Mouse (Mus musculus) layer of hippocampus, adult 11-12 months (tissue): ENCODE results near the gene Exosc6.
"Not testable (repeated sequence)": the region's sequence is repeated elsewhere in the genome, so short reads cannot be mapped to it uniquely, and the experiment has no call there.

ENCODE experiments used
- DNase-seq: peaks from one replicate; pipeline ENCODE4 v3.0.0; 2022; ENCODE audit warnings: low spot score

Gene Exosc6

GRCm38 (mm10) chr8:111061688-111062071 lies 5.5 kb downstream of the Exosc6 start:
- DNase-seq = no peak

- DNase-seq = peak; percentile 93
Observed at GRCm38 (mm10) chr8:111062072-111062757, 6.1 kb downstream of the Exosc6 start.

GRCm38 (mm10) chr8:111062893-111063292 lies 6.8 kb downstream of the Exosc6 start:
- DNase-seq = no peak

GRCm38 (mm10) chr8:111066308-111066707 lies 10.2 kb downstream of the Exosc6 start:
- no peak for DNase-seq

- DNase-seq = no peak
Observed at GRCm38 (mm10) chr8:111067439-111067838, 11.3 kb downstream of the Exosc6 start.

- not testable (repeated sequence) for DNase-seq
Observed at GRCm38 (mm10) chr8:111068660-111069059, 12.5 kb downstream of the Exosc6 start.

GRCm38 (mm10) chr8:111075926-111076325 lies 19.8 kb downstream of the Exosc6 start:
- DNase-seq = peak; percentile 73

- no peak for DNase-seq
Observed at GRCm38 (mm10) chr8:111079461-111079860, 23.3 kb downstream of the Exosc6 start.

GRCm38 (mm10) chr8:111079861-111080271 lies 23.7 kb downstream of the Exosc6 start:
- DNase-seq = no peak

GRCm38 (mm10) chr8:111081580-111082258 lies 25.6 kb downstream of the Exosc6 start:
- DNase-seq = no peak

- DNase-seq = not testable (repeated sequence)
Observed at GRCm38 (mm10) chr8:111083936-111084335, 27.8 kb downstream of the Exosc6 start.

- DNase-seq = peak; percentile 60
Observed at GRCm38 (mm10) chr8:111090126-111090525, 34.0 kb downstream of the Exosc6 start.

GRCm38 (mm10) chr8:111091706-111092105 lies 35.6 kb downstream of the Exosc6 start:
- DNase-seq = no peak

GRCm38 (mm10) chr8:111092326-111092725 lies 36.2 kb downstream of the Exosc6 start, which contains the start of gene Clec18a:
Gene Clec18a, minus strand, starts transcription at chr8:111092426.
- not testable (repeated sequence) for DNase-seq

GRCm38 (mm10) chr8:111093865-111094718 lies 38.0 kb downstream of the Exosc6 start, which contains the start of gene Pdpr:
Gene Pdpr, plus strand, starts transcription at chr8:111094630.
- DNase-seq = peak; percentile 89

- peak; percentile 15 for DNase-seq
Observed at GRCm38 (mm10) chr8:111094719-111095302, 38.7 kb downstream of the Exosc6 start.
